Mouse (Mus musculus) inflammation-experienced regulatory T-cells, adult 6 months (primary cell): Measurements from ENCODE around the gene Akap11. TPM values are rescaled to one million over a fixed set of nuclear protein-coding genes. Genes with fewer than 3 reads are reported as not detected.

Source experiments
- ATAC-seq: one replicate; pipeline ENCODE4 v1.8.0; 2017
- polyA plus RNA-seq, 3 experiments: library from polyadenylated mRNA; unstranded; fragments of 100-300 nt; shearing (Covaris generic); gene quantifications; one replicate each; pipeline ENCODE4 v1.2.1; 2017

Gene Akap11
- polyA plus RNA-seq, 3 experiments from 2014 or later: 7.0 to 12.2 (median 10.4) TPM

DNA sequence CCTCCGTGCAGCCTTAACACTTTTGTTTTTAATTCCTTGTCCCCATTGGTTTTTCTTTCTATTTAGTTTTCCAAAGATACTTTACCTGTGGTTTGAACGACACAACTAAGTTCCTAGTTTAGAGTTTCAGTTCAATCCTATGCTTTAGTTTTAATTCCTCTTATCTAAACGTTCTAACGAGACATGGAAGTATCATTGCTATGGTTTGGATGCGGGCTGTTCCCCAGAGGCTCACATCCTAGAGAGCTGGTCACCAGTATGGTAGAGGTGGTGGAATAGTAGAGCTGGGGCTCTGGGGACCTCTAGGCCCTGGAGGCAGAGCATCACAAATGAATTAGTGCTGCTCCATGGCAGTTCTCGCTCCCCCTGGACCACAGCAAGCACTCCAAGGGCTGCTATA lies 9.7 kb downstream of the Akap11 start:
- ATAC-seq: no peak

DNA sequence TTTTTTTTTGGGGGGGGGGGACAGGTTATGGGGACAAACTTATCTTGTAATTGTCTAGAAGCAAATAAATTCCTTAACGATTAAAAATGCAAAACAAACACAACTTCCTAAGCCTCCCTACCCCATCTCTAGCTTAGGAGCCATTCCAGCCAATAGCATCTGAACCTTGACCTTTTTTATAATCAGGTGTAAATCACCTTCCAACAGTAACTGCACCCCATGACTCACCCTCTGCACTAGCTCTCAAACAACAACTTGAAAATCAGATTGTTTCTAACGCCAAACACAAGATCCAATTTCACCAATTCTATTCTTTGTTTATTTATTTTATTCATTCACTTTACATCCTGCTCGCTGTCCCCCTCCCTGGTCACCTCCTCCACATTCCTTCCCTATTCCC lies 10.1 kb downstream of the Akap11 start:
- no peak for ATAC-seq

DNA sequence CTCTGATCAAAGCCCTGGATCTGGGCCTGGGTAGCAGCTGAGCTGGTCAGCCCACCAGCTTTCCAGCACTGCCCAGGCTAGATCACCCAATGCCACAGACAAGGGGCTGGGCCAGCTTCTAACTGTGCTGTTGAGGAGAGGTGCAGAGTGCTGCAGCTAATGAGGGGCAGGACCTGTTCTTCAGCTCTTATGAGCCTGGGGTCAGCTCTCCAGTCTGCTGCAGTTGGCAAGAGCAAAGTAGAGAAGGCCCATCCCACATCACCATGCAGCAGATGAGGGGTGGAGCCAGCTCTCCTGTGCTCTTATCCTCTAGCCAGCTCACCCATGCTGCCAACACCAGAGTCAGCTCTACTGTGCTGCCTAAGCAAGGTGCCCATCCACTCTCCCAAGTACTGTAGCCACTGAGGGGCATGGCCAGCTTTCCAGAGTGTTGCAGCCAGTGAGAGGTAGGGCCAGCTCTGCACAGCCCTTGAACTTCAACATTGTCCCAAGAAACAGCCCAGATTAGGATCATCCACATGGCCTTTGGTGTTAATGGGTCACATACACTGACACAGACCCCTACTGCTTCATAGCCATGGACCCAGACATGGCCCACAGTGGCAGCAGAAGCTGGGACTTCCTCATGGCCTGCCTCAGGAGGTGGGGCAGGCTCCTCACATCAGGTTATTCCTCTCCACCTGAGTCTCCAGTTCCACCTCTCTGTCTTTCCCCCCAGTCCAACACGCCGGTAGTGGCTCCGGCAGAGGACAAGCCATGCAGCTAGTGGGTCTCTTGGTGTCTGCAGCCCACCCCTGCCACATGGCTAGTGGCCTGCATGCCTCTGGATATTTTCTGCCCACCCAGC lies 10.8 kb downstream of the Akap11 start:
- no peak for ATAC-seq

DNA sequence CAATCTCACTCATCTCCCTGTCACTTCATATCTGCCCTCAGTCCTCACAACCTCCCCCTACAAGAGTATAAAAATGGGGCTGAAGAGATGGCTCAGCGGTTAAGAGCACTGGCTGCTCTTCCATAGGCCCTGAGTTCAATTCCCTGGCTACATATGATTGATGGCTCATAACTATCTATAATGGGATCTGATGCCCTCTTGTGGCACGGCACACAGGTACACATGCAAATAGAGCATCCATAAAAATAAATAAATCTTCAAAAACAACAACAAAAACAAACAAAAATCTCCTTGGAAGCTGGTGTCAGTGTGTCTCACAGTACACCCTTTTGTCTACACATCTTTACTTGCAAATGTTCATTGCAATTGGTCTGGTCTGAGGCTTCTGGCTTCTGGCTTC lies 11.5 kb downstream of the Akap11 start:
- ATAC-seq: no peak

DNA sequence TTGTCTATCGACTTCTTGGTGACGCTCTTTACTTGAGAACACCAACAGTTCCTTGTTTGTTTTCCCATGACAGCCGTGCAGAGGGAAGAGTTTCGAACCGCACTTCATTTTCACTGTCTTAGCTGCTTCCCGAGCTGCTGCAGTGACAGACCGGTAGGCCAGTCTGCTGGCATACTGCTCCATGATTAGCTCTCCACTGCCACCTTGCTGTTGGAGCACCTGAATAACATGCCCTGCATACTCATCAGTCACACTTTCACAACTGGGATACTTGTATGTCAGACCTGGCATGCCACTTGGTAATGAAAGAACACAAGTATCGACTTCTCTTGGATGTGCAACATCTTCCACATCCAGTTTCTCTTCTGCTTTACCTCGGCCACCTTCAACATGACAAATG lies 25.9 kb downstream of the Akap11 start:
- no peak for ATAC-seq

DNA sequence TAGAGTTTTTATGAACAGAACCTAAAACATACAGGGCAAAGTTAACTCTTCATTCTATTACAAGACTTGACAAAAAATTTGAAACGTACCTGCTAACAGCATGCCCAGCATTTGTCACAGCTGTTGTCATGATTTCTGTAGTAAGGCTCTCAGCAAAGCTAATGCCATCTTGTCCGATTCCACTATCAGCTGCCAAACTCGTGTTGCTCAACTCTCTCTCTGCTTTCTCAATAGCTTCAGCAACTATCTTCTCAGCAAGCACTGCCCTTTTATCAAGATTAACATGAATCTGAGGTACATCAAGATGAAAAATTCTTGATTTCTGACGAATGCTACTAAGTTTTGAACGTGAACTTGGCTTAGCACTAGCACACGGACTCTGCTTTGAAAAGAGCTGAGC lies 26.8 kb downstream of the Akap11 start:
- no peak for ATAC-seq

DNA sequence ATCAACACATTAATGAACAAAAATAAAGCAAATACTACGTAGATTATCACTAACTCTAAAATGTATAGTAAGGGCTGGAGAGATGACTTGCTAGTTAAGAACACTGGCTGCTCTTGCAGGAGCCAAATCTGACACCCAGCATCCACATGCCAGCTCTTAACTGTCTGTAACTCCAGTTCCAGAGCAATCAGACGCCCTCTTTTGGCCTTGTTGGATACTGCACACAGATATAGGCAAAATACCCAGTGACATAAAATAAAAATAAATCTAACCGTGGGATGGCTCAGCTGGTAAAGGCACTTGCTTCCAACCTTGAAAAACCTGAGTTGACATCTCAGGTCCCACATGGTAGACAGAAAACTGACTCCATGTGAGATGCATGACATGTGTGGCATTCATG lies 36.0 kb downstream of the Akap11 start:
- ATAC-seq: no peak

DNA sequence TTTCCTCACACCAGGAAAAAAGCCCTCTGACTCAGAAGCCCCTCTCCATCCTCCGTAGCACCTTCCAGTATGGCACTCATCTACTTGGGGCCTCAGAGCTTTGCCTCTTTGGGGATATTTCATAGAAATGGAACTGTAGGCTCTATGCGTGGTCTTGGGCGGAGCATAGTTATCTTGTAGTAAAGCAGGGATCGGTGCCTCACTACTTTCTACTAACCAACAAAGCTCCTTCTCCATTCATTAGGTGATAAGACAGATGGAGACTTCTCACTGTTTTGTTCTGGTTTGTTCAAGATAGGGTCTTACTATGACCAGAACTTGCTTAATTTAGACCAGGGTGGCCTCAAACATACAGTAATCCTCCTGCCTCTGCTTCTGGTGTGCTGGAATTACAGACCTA lies 39.9 kb downstream of the Akap11 start:
- no peak for ATAC-seq

DNA sequence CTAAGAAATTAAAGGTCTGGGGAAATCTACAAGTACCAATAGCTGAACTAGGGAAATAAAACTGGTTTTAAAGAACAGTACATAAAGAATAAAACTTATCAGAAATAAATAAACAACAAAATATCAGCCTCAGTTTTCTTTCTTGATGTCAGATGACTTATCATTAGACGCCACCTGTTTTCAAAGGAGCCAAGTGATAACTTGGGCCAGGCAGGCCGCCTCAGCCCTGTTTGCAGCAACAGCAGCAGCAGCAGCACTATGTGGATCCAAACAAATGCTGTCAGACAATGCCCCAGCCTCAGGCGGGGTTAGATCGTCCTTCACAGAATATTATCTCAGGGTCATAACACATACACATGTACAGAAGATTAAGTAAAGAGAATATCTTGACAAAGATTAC lies 41.4 kb downstream of the Akap11 start:
- ATAC-seq: no peak

DNA sequence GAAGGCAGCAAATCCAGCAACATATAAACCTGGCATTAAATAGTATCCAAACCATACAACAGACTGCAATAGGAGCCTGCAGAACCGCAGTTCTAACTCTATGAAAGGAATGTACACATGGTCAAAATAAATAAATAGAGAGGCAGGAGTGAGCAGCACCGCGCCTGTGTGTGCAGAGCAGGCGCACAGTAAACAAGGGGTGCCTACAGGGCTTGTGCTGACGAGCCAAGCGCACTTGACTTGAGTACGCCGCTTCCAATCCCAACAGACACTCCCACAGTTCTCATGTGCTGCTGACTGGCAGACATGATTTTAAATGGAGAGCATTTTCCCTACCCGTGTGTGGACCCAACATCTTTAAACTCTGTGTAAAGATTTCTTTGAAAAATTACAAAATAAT lies 44.0 kb downstream of the Akap11 start:
- ATAC-seq: no peak

DNA sequence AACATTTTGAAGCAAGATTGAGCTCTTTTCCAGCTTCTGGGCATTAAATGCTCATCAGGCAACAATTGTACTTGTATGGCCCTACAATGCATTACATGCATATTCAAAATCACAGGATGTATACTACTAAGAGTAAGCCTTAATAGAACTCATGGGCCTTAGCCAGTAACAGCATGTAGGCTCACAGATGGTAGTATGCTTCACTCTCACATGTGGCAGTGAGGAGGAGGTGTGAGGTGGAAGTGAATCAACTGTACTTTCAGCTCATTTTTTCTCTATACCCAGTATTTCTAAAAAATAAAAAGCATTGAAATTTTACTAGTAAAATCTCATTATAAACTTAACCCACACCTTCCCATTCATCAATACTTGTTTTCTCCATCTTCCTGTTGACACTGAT lies 45.2 kb downstream of the Akap11 start:
- no peak for ATAC-seq

DNA sequence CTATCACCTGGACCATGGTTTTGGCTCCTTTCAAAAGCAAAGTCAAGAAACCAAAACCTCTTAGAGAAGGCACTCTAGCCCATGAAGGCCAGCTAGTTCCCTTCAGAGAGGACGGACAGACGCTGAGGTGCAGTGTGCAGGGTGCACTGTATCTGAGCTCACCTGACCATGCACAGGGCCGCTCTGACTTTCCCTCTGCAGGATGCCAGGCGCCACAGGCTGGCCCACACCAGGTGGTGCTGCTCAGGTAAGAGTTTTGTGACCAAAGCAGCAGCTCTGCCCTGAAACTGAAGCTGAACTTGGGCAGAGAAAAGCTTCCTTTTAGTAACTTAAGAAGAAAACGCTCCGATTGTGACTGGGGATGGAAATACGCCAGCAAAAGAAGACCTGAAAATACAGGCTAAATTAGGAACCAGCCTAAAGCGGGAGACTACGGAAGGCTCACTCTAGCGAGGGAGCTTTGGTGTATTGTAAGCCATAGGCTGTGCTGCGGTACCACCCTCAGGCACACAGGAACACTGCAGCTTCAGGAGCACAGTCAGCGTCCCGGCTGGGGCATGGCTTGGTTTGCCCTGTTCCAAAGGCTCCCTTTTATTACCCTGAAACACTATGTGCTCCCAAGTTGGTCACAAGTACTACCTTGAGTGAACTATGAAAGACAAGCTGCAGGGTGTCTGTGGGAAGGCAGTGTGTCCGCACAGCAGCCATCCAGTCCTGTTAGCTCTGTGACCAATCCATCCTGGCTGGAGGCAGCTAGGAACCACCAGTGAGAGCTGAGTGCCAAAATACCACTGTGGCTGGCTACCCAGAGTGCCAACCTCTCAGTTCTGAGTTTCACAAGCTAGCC lies 54.0 kb downstream of the Akap11 start:
- ATAC-seq: peak; percentile 100

DNA sequence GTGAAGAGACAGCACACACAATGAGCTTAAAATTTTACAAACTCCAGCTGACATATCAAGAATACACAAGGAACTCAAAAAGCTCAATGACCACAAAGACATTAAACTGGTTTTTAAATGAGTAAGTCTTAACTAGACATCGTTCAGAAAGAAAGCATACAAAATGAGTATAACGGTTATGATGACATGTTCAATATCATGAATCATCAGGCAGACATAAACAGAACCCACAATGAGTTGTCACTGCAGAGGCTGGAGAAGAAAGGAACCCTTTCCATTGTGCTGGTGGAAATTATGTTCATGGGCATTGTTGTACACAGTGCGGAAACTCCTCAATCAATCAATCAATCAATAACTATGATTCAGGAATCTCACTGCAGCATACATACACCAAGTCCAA lies 62.5 kb downstream of the Akap11 start:
- peak; percentile 46 for ATAC-seq

DNA sequence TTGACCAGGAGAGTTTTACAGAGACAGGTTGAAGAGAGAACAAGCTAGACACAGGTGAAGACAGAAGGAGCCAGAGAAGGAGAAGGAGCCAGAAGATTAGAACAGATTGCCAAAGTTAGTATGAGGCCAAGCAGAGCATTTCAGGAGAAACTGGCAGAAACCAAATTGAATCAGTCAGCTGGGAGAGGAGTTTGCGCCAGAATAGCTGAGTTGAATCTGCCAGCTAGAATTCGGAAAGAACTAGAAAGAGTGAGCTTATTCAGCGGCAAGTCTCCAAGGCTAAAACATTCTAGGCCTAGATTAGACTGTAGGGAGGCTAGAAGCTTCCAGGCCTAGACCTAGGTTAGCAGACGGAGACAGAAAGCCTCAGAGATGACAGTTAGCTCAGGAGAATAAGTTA lies 65.9 kb downstream of the Akap11 start:
- no peak for ATAC-seq

DNA sequence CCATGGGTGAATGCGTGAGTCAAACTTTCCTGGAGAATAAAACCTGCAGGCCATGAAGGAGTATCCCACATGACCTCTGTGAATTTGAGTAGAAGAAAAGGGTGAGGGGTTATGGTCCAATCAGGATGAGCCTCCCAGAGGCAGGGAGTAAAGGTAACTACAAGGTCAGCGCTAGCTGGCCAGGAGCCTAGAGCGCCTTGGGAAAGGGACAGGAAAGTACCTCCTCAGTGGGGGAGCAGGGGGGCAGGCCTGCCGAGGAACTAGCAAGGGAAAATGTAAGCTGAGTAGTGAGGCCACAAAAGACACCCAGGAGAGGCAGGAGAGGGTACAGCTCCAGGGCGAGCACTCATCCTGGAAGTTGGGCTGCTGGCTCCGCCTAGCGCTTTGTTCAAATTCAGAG lies 67.6 kb downstream of the Akap11 start:
- ATAC-seq: no peak

DNA sequence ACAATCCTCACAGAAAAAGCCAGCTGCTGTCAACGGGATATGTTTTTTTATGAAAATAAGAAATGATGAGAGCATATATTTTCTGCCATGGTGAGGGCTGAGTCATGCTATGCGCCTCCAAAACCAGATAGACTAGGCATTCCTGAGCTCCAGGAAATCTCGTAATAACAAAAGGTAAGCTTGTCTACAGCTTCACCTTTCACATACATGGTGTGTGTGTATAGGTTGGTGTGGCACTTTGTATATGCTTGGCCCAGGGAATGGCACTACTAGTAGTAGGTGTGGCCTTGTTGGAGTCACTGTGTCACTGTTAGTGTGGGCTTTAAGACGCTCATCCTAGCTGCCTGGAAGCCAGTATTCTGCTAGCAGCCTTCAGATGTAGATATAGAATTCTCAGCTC lies 68.6 kb downstream of the Akap11 start:
- ATAC-seq: no peak

DNA sequence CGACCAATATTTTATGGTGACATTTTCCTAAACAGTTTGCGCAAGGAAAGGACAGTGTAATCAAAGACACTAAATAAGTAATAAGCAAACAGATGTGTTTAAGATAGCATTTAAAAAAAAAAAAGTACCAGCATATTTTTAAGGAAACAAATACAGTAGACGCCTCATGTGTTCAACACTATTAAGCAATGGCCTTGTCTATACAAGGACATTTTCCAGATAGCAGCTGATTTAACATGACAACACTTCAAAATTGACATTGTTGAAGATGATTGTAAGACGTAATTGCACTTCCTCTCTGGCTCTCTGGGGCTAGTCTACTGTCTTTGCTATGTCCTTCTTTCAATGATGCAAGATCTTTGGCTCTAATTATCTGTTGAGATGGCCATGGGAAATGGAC lies 72.3 kb downstream of the Akap11 start:
- ATAC-seq: no peak

DNA sequence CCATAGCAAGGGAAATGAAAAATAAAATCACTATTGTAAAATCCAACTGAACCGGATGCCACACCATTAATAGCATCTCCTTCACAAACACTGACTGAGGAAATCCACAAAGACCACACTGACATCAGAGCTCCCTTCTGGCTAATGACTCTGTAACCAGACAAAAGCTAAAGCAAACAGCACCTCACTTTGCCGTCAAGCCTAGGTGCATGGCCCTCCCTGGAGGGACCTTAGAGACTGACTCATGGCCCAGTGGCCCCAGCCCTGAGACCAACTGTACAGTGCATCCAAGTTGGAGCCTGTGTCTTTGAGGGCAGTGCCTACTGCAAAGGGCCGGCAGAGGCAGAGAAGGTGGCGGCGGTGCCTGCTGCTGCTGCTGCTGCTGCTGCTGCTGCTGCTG lies 77.5 kb downstream of the Akap11 start:
- ATAC-seq: peak; percentile 92

DNA sequence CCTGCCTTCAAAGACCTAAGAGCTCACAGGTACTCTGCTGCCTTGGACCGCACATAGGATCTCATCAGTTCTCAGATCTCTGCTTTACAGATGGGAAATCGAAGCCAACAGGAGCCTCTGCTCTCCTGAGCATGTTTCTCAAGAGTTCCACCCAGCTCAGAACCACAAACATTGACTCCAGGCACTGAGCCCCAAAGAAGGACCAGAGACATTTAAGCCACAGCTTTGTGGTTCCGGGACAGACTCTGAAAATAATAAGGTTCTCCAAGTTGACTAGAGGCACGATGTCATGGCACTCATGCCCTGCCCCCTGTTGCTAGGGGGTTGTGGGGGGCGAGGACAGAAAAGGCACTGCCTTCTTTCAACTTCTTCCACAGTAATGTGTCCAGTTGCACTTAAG lies 77.9 kb downstream of the Akap11 start:
- peak; percentile 35 for ATAC-seq

DNA sequence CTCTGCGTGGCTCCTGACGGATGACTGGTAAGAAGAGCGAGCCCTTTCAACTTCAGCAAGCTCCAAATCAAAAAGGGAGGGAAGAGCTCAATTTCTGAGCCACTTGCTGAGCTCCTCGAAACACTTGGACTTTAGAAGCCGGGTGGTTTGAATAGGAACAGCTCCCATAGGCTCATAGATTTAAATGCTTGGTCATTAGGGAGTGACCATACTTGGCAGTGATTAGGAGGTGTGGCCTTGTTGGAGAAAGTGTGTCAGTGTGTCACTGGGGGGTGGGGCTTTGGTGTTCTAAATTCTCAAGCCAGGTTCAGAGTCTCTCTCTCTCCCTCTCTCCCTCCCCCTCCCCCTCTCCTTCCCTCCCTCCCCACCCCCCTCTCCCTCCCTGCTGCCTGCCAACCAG lies 81.6 kb downstream of the Akap11 start:
- no peak for ATAC-seq

DNA sequence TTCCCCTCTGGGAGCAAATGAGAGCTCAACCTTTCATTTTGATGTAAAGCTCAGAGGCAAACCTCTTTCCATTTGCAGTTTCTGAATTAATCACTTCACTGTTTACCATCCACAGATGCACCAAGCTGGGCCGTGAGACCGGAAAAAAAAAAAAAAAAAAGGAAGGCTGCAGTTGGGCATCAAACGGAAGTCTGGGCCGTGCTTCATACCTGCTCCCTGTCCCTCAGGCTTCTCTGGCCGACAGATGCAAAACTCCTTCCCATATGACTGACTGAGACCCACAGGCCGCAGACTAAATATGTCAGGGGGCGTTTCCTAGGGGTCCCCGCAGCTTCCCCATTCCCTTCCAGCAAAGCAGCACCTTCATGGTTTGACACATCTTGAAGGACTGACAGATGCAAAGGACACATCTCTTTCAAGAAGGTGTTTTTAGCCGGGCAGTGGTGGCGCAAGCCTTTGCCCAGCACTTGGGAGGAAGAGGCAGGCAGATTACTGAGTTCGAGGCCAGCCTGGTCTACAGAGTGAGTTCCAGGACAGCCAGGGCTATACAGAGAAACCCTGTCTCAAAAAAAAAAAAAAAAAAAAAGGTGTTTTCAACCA lies 87.7 kb downstream of the Akap11 start:
- peak; percentile 55 for ATAC-seq

DNA sequence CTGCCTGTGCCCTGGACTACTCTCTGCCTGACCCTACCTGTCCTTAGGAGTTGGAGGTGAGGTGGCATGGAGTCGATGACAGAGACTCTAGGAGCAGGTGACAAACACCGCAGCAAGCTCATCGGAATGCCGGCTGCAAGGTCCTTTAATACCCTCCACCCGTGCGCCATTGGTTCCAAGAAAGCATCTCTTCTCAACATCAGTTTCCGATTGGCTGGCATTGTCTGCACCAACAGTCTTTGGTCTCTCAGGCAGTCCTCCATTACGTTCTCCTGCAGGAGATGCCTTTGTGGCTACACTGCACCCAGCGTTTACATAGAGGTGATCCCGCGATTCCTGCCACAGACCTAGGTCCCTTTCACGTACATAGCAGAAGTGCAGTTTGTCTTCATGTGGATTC lies 88.6 kb downstream of the Akap11 start:
- ATAC-seq: peak; percentile 62

DNA sequence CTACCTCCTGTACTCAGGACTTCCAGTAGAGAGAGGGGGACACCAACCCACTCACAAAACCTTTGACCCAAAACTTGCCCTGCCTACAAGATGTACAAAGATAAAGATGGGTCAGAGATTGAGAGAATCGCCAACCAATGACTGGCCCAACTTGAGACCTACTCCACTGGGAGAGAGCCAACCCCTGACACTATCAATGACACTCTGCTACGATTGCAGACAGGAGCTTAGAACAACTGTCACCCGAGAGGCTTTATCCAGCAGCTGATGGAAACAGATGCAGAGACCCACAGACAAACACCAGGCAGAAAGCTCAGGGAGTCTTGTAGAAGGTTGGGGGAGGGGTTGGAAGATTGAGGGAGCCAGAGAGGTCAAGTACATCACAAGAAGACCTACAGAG lies 89.1 kb downstream of the Akap11 start:
- no peak for ATAC-seq
